ENCODE assay signal across 8 mouse cellular contexts in genomic region chr4:150136693-150137092, GRCm38 (mm10). TPM values are rescaled to one million over a fixed set of nuclear protein-coding genes. Genes with fewer than 3 reads are reported as not detected.
DNase-seq lines count a peak whose midpoint lies in the region; ATAC-seq and TF ChIP-seq lines count a peak whose summit lies in the region.

No protein-coding gene starts in this region.

- peaks cover 3% of the 10 kb centered on the region; the same call in 1 of the 2 replicates for H3K4me1 ChIP-seq in kidney, adult 2 months (ENCODE audit: control insufficient read depth, insufficient read depth, low read length)
- peaks cover 6% of the 10 kb centered on the region for H3K4me1 ChIP-seq in kidney, embryonic 14.5 days (ENCODE audit: control insufficient read depth, insufficient read depth, low read length)
- H3K4me1 ChIP-seq in intestine, embryonic 15.5 days (replicated peaks): peaks cover 21% of the 10 kb centered on the region
- peaks cover 9% of the 10 kb centered on the region for H3K4me1 ChIP-seq in liver, adult 2 months (ENCODE audit: control insufficient read depth, insufficient read depth, low read length)
- peaks cover 14% of the 10 kb centered on the region for H3K4me1 ChIP-seq in stomach, embryonic 16.5 days (ENCODE audit: control insufficient read depth, insufficient read depth, low read length)

- H3K4me2 ChIP-seq in kidney, embryonic 14.5 days (replicated peaks; ENCODE audit: low read depth, low read length): no peak overlapping the region
- H3K4me2 ChIP-seq in intestine, embryonic 15.5 days (replicated peaks): no peak overlapping the region
- H3K4me2 ChIP-seq in myocyte (ENCODE audit: low read depth): peak overlapping the region; percentile 42
- 0 out of 2 replicates have a peak overlapping the region, but pooled peaks have one; percentile 19 for H3K4me2 ChIP-seq in stomach, embryonic 16.5 days (ENCODE audit: low read depth, low read length)

- 8% methylated on average over 10 of the region's 10 CpGs for WGBS in kidney, adult 2 months
- 8% methylated on average over 10 of the region's 10 CpGs for WGBS in kidney, embryonic 14.5 days
- 9% methylated on average over 10 of the region's 10 CpGs for WGBS in intestine, embryonic 15.5 days
- 3% methylated on average over 10 of the region's 10 CpGs for WGBS in liver, adult 2 months
- WGBS in stomach, embryonic 16.5 days: 8% methylated on average over 10 of the region's 10 CpGs

- peak; percentile 94 for TF ChIP-seq CTCF in kidney, adult 2 months (conservative IDR thresholded peaks at IDR 0.05; ENCODE audit: insufficient read depth, insufficient read length, low read depth, low read length)
- peak; percentile 97 for TF ChIP-seq CTCF in gastrocnemius, adult 2 months (IDR thresholded peaks at IDR 0.05)
- peak; percentile 98 for TF ChIP-seq CTCF in liver, adult 2 months (IDR thresholded peaks at IDR 0.05; ENCODE audit: low read depth, low read length)

- no peaks in the 10 kb centered on the region for H3K79me2 ChIP-seq in liver, adult 2 months (ENCODE audit: control insufficient read depth, insufficient read depth, low read length)
- no peaks in the 10 kb centered on the region for H3K79me2 ChIP-seq in myocyte (ENCODE audit: control insufficient read depth, insufficient read depth)

- H3K9ac ChIP-seq in kidney, embryonic 14.5 days (ENCODE audit: low read depth, low read length): no peak overlapping the region
- no peak overlapping the region for H3K9ac ChIP-seq in intestine, embryonic 15.5 days
- no peak overlapping the region for H3K9ac ChIP-seq in liver, adult 2 months (ENCODE audit: low read depth, low read length)
- no peak overlapping the region for H3K9ac ChIP-seq in stomach, embryonic 16.5 days (ENCODE audit: low read length)

- intact Hi-C loops in gastrocnemius, adult 2 months (cut with DNase I): loop anchor here (2.0 kb wide), 1 partner anchor 82 kb away; no protein-coding TSS in a partner anchor

- DNase-seq in kidney, adult 2 months: peak; percentile 66
- DNase-seq in cerebellum, postnatal 14 days: peak; percentile 88 to 93
- DNase-seq in gastrocnemius, adult 2 months: peak; percentile 86
- peak; percentile 49 for DNase-seq in liver, adult 2 months (ENCODE audit: extremely low read depth, low read depth, low spot score)

- H3K4me3 ChIP-seq in kidney, adult 2 months (ENCODE audit: insufficient read depth, low read depth, low read length): no peak overlapping the region
- H3K4me3 ChIP-seq in kidney, embryonic 14.5 days (ENCODE audit: low read length): no peak overlapping the region
- H3K4me3 ChIP-seq in gastrocnemius, adult 2 months: no peak overlapping the region
- no peak overlapping the region for H3K4me3 ChIP-seq in intestine, embryonic 15.5 days (replicated peaks)
- no peak overlapping the region for H3K4me3 ChIP-seq in liver, adult 2 months (ENCODE audit: insufficient read depth, low read depth, low read length)
- H3K4me3 ChIP-seq in myocyte: no peak overlapping the region
- H3K4me3 ChIP-seq in stomach, embryonic 16.5 days (replicated peaks; ENCODE audit: low read length): no peak overlapping the region

- H3K27me3 ChIP-seq in kidney, adult 2 months (replicated peaks; ENCODE audit: control insufficient read depth, insufficient read depth, low read length): no peaks in the 10 kb centered on the region
- H3K27me3 ChIP-seq in kidney, embryonic 14.5 days (ENCODE audit: control insufficient read depth, insufficient read depth, low read length): no peaks in the 10 kb centered on the region
- H3K27me3 ChIP-seq in intestine, embryonic 15.5 days (replicated peaks): no peaks in the 10 kb centered on the region; the same call in 1 of the 2 replicates
- no peaks in the 10 kb centered on the region for H3K27me3 ChIP-seq in liver, adult 2 months (ENCODE audit: control insufficient read depth, insufficient read depth, low read length)
- H3K27me3 ChIP-seq in myocyte (ENCODE audit: control insufficient read depth, insufficient read depth, insufficient read length): no peaks in the 10 kb centered on the region
- no peaks in the 10 kb centered on the region for H3K27me3 ChIP-seq in stomach, embryonic 16.5 days (ENCODE audit: control insufficient read depth, insufficient read depth, low read length)

- TF ChIP-seq POLR2A in kidney, adult 2 months (IDR thresholded peaks at IDR 0.05; ENCODE audit: low read depth, low read length): no peak
- no peak for TF ChIP-seq POLR2A in liver, adult 2 months (IDR thresholded peaks at IDR 0.05; ENCODE audit: extremely low read depth, insufficient read depth, low read length)
- no peak for TF ChIP-seq POLR2A in myocyte (IDR thresholded peaks at IDR 0.05; ENCODE audit: insufficient read length, low read depth)

- ATAC-seq in kidney, embryonic 14.5 days (ENCODE audit: low FRiP score, low TSS enrichment): no peak
- ATAC-seq in intestine, embryonic 15.5 days: peak; percentile 4; the same call in 1 of the 2 replicates
- ATAC-seq in stomach, embryonic 16.5 days (ENCODE audit: insufficient read depth, low FRiP score): no peak

- H3K36me3 ChIP-seq in kidney, adult 2 months (ENCODE audit: control insufficient read depth, insufficient read depth, low read length): no peaks in the 10 kb centered on the region
- H3K36me3 ChIP-seq in kidney, embryonic 14.5 days (ENCODE audit: control insufficient read depth, insufficient read depth, low read length): no peaks in the 10 kb centered on the region
- no peaks in the 10 kb centered on the region for H3K36me3 ChIP-seq in intestine, embryonic 15.5 days
- H3K36me3 ChIP-seq in liver, adult 2 months (ENCODE audit: control insufficient read depth, insufficient read depth, low read length): no peaks in the 10 kb centered on the region
- no peaks in the 10 kb centered on the region for H3K36me3 ChIP-seq in myocyte (ENCODE audit: control insufficient read depth, insufficient read depth)
- no peaks in the 10 kb centered on the region for H3K36me3 ChIP-seq in stomach, embryonic 16.5 days (ENCODE audit: control insufficient read depth, insufficient read depth, low read length)

- no peak overlapping the region for H3ac ChIP-seq in myocyte (ENCODE audit: control insufficient read depth, insufficient read length)

- H3K9me3 ChIP-seq in kidney, embryonic 14.5 days (ENCODE audit: control insufficient read depth, low read length): no peaks in the 10 kb centered on the region
- no peaks in the 10 kb centered on the region for H3K9me3 ChIP-seq in intestine, embryonic 15.5 days
- H3K9me3 ChIP-seq in stomach, embryonic 16.5 days (replicated peaks; ENCODE audit: control insufficient read depth, low read length): no peaks in the 10 kb centered on the region

- no peak overlapping the region for H3K27ac ChIP-seq in kidney, adult 2 months (ENCODE audit: insufficient read depth, low read depth, low read length)
- no peak overlapping the region for H3K27ac ChIP-seq in kidney, embryonic 14.5 days (ENCODE audit: low read depth, low read length)
- no peak overlapping the region for H3K27ac ChIP-seq in gastrocnemius, adult 2 months
- H3K27ac ChIP-seq in intestine, embryonic 15.5 days: no peak overlapping the region
- H3K27ac ChIP-seq in liver, adult 2 months (replicated peaks; ENCODE audit: insufficient read depth, low read depth, low read length): no peak overlapping the region
- H3K27ac ChIP-seq in stomach, embryonic 16.5 days (ENCODE audit: low read length): no peak overlapping the region

TF ChIP-seq in myocyte, 11 proteins besides CTCF, POLR2A, EP300 and RAD21:
- no peak for TF ChIP-seq REST (IDR thresholded peaks at IDR 0.05; ENCODE audit: insufficient read depth, insufficient read length)
- peak in 2 of 3 experiments; percentile 58 to 73 for TF ChIP-seq MYOD1 (IDR thresholded peaks at IDR 0.05; ENCODE audit: control insufficient read depth in 1 of 3, insufficient read length in 2 of 3, low read depth in 2 of 3)
- peak; percentile 80 to 94 (median 92) for TF ChIP-seq MYOG (IDR thresholded peaks at IDR 0.05; ENCODE audit: control insufficient read depth in 1 of 3, insufficient read depth in 1 of 3, insufficient read length in 2 of 3, low read depth in 2 of 3)
- TF ChIP-seq TCF3 (IDR thresholded peaks at IDR 0.05; ENCODE audit: insufficient read length, low read depth): no peak
- TF ChIP-seq POLR2AphosphoS2 (IDR thresholded peaks at IDR 0.05; ENCODE audit: insufficient read length, low read depth): no peak

RNA-seq across cellular contexts. Expression of gene Slc2a7, which starts 12.1 kb away (rescaled TPM):
- 0.64 and 1.3 TPM in 2 replicates for polyA plus RNA-seq in kidney, adult 2 months (2012; rRNA removed)
- not detected in 2 replicates for polyA plus RNA-seq in kidney, embryonic 14.5 days (2014; fragmentation: Nextera tagmentation; extraction: Ambion mirVana)
- not detected for total RNA-seq in gastrocnemius, adult 2 months (2021)
- 0.30 and 0.63 TPM in 2 replicates for polyA plus RNA-seq in intestine, embryonic 15.5 days (2015; fragmentation: Nextera tagmentation; extraction: Ambion mirVana)
- not detected in 2 replicates for total RNA-seq in liver, adult 2 months (2014; rRNA removed)
- not detected in 2 replicates for polyA plus RNA-seq in liver, adult 2 months (2012; rRNA removed)
- polyA plus RNA-seq in myocyte (2012; fragmentation: generic; extraction: Trizol): not detected
- 0.14 TPM in 1 of 2 replicates, not detected in the other for polyA plus RNA-seq in stomach, embryonic 16.5 days (2015; fragmentation: Nextera tagmentation; extraction: Ambion mirVana)

RNA-seq across cellular contexts. Expression of gene Slc2a5, which starts 17.6 kb away (rescaled TPM):
- polyA plus RNA-seq in kidney, adult 2 months (2012; rRNA removed): 181 and 266 TPM in 2 replicates
- 0.91 and 2.2 TPM in 2 replicates for polyA plus RNA-seq in kidney, embryonic 14.5 days (2014; fragmentation: Nextera tagmentation; extraction: Ambion mirVana)
- total RNA-seq in gastrocnemius, adult 2 months (2021): not detected
- polyA plus RNA-seq in intestine, embryonic 15.5 days (2015; fragmentation: Nextera tagmentation; extraction: Ambion mirVana): 2.2 TPM in 2 replicates
- total RNA-seq in liver, adult 2 months (2014; rRNA removed): 7.8 and 8.0 TPM in 2 replicates
- 2.9 and 3.3 TPM in 2 replicates for polyA plus RNA-seq in liver, adult 2 months (2012; rRNA removed)
- polyA plus RNA-seq in myocyte (2012; fragmentation: generic; extraction: Trizol): 0.24 TPM
- polyA plus RNA-seq in stomach, embryonic 16.5 days (2015; fragmentation: Nextera tagmentation; extraction: Ambion mirVana): 1.00 and 1.8 TPM in 2 replicates

RNA-seq across cellular contexts. Expression of gene Gpr157, which starts 49.5 kb away (rescaled TPM):
- 0.76 and 1.2 TPM in 2 replicates for polyA plus RNA-seq in kidney, adult 2 months (2012; rRNA removed)
- 0.20 and 0.24 TPM in 2 replicates for polyA plus RNA-seq in kidney, embryonic 14.5 days (2014; fragmentation: Nextera tagmentation; extraction: Ambion mirVana)
- total RNA-seq in gastrocnemius, adult 2 months (2021): 10 to 100 TPM; 41.7 to 51.3 TPM
- 1.3 and 1.5 TPM in 2 replicates for polyA plus RNA-seq in intestine, embryonic 15.5 days (2015; fragmentation: Nextera tagmentation; extraction: Ambion mirVana)
- 1.6 and 2.0 TPM in 2 replicates for total RNA-seq in liver, adult 2 months (2014; rRNA removed)
- polyA plus RNA-seq in liver, adult 2 months (2012; rRNA removed): 1.4 and 2.0 TPM in 2 replicates
- polyA plus RNA-seq in myocyte (2012; fragmentation: generic; extraction: Trizol): 1.6 TPM
- polyA plus RNA-seq in stomach, embryonic 16.5 days (2015; fragmentation: Nextera tagmentation; extraction: Ambion mirVana): 1.5 TPM in 2 replicates

Comparison
In these comparisons a context has a peak if more than half of its experiments do, and no peak if none do; other contexts are left out.
1. RNA of gene Slc2a5, which starts 17.6 kb away (polyA plus RNA-seq): 181 to 266 TPM in kidney, adult 2 months; 2.9 to 3.3 TPM in liver, adult 2 months, 0.91 to 2.2 TPM in kidney, embryonic 14.5 days, 2.2 TPM in intestine, embryonic 15.5 days, 1.00 to 1.8 TPM in stomach, embryonic 16.5 days and 0.24 TPM in myocyte (single experiment); every median in the first group is over 10 times any median in the second.
2. H3K4me2 ChIP-seq: peak in myocyte (single experiment) and stomach, embryonic 16.5 days (single experiment); none in kidney, embryonic 14.5 days (single experiment) and intestine, embryonic 15.5 days (single experiment).
3. Peak in every context shown above with its lines, with median percentiles within 50 percentile points of each other: DNase-seq and CTCF ChIP-seq.